Mouse (Mus musculus): ENCODE data around the gene Cmklr1. TPM values are rescaled to one million over a fixed set of nuclear protein-coding genes. Genes with fewer than 3 reads are reported as not detected.

Cmklr1 gene
- polyA plus RNA-seq, 1 experiment from 2014 or later: 2.6 TPM

- H3K4me1 ChIP-seq (replicated peaks): peaks cover 18% of the 10 kb centered on the region
- 93% methylated on average over 5 of the region's 5 CpGs for WGBS
- no peak overlapping the region for H3K27ac ChIP-seq (replicated peaks)
- ATAC-seq (ENCODE audit: low read depth): no peak
- peaks cover 34% of the 10 kb centered on the region for H3K27me3 ChIP-seq
- H3K36me3 ChIP-seq: no peaks in the 10 kb centered on the region
- no peak overlapping the region for H3K4me3 ChIP-seq
- H3K9me3 ChIP-seq: no peaks in the 10 kb centered on the region
- no peak overlapping the region for H3K9ac ChIP-seq
- H3K4me2 ChIP-seq: peak overlapping the region; percentile 40; the same call in 1 of the 2 replicates
Observed at GRCm38 (mm10) chr5:113648647-113649211, 1.5 kb downstream of the Cmklr1 start.

GRCm38 (mm10) chr5:113647141-113647540 is 3.1 kb downstream of the Cmklr1 start:
- H3K27me3 ChIP-seq: peaks cover 34% of the 10 kb centered on the region
- no peaks in the 10 kb centered on the region for H3K36me3 ChIP-seq
- H3K4me3 ChIP-seq: no peak overlapping the region
- H3K4me2 ChIP-seq: no peak overlapping the region
- no peaks in the 10 kb centered on the region for H3K9me3 ChIP-seq
- no peak overlapping the region for H3K9ac ChIP-seq
- no peak overlapping the region for H3K27ac ChIP-seq (replicated peaks)
- no peak for ATAC-seq (ENCODE audit: low read depth)
- 90% methylated on average over 8 of the region's 8 CpGs for WGBS
- H3K4me1 ChIP-seq (replicated peaks): peaks cover 24% of the 10 kb centered on the region

- peaks cover 16% of the 10 kb centered on the region for H3K27me3 ChIP-seq
- H3K36me3 ChIP-seq: no peaks in the 10 kb centered on the region
- H3K27ac ChIP-seq (replicated peaks): no peak overlapping the region
- no peak overlapping the region for H3K4me3 ChIP-seq
- ATAC-seq (ENCODE audit: low read depth): no peak
- no peak overlapping the region for H3K4me2 ChIP-seq
- H3K9me3 ChIP-seq: no peaks in the 10 kb centered on the region
- peaks cover 21% of the 10 kb centered on the region for H3K4me1 ChIP-seq (replicated peaks)
- WGBS: 87% methylated on average over 4 of the region's 4 CpGs
- H3K9ac ChIP-seq: no peak overlapping the region
Observed at GRCm38 (mm10) chr5:113644520-113644919, 5.7 kb downstream of the Cmklr1 start.

GRCm38 (mm10) chr5:113643107-113643848 is 6.9 kb downstream of the Cmklr1 start:
- peak overlapping the region; percentile 48 for H3K4me2 ChIP-seq
- 48% methylated on average over 18 of the region's 18 CpGs for WGBS

GRCm38 (mm10) chr5:113641066-113641465 is 9.2 kb downstream of the Cmklr1 start:
- no peak overlapping the region for H3K27ac ChIP-seq (replicated peaks)
- WGBS: 56% methylated on average over 6 of the region's 6 CpGs
- H3K9ac ChIP-seq: no peak overlapping the region
- H3K36me3 ChIP-seq: no peaks in the 10 kb centered on the region
- 0 out of 2 replicates have a peak, but pooled peaks cover 5% of the 10 kb centered on the region for H3K27me3 ChIP-seq
- no peaks in the 10 kb centered on the region for H3K9me3 ChIP-seq
- H3K4me1 ChIP-seq (replicated peaks): peaks cover 21% of the 10 kb centered on the region
- H3K4me2 ChIP-seq: no peak overlapping the region
- ATAC-seq (ENCODE audit: low read depth): no peak
- no peak overlapping the region for H3K4me3 ChIP-seq

More at GRCm38 (mm10) chr5:113643107-113643848, 6.9 kb downstream of the Cmklr1 start:
- Histone ChIP-seq H3K4me3 (peak overlapping the region; percentile 22), H3K9me3 (no peaks in the 10 kb centered on the region), H3K27ac (replicated peaks) (no peak overlapping the region), H3K4me1 (replicated peaks) (peaks cover 21% of the 10 kb centered on the region), H3K9ac (0 out of 2 replicates have a peak overlapping the region, but pooled peaks have one; percentile 50), H3K36me3 (no peaks in the 10 kb centered on the region), H3K27me3 (0 out of 2 replicates have a peak, but pooled peaks cover 5% of the 10 kb centered on the region)
- ATAC-seq (ENCODE audit: low read depth): peak; percentile 91

- Histone ChIP-seq H3K4me3 (no peak overlapping the region), H3K36me3 (no peaks in the 10 kb centered on the region), H3K4me1 (replicated peaks) (peaks cover 27% of the 10 kb centered on the region), H3K27ac (replicated peaks) (no peak overlapping the region), H3K27me3 (0 out of 2 replicates have a peak, but pooled peaks cover 1% of the 10 kb centered on the region), H3K4me2 (no peak overlapping the region), H3K9me3 (no peaks in the 10 kb centered on the region), H3K9ac (no peak overlapping the region)
- ATAC-seq (ENCODE audit: low read depth): no peak
- WGBS: 84% methylated on average over 5 of the region's 5 CpGs
Observed at GRCm38 (mm10) chr5:113639126-113639525, 11.1 kb downstream of the Cmklr1 start.

GRCm38 (mm10) chr5:113638055-113638454 is 12.2 kb downstream of the Cmklr1 start:
- Histone ChIP-seq H3K27ac (replicated peaks) (no peak overlapping the region), H3K27me3 (no peaks in the 10 kb centered on the region), H3K4me1 (replicated peaks) (peaks cover 29% of the 10 kb centered on the region), H3K4me2 (no peak overlapping the region), H3K9ac (no peak overlapping the region), H3K4me3 (no peak overlapping the region), H3K9me3 (no peaks in the 10 kb centered on the region), H3K36me3 (no peaks in the 10 kb centered on the region)
- 91% methylated on average over 12 of the region's 12 CpGs for WGBS
- no peak for ATAC-seq (ENCODE audit: low read depth)

- H3K4me1 ChIP-seq (replicated peaks): peaks cover 29% of the 10 kb centered on the region
- no peak overlapping the region for H3K27ac ChIP-seq (replicated peaks)
- no peaks in the 10 kb centered on the region for H3K9me3 ChIP-seq
- no peak overlapping the region for H3K4me2 ChIP-seq
- no peak overlapping the region for H3K4me3 ChIP-seq
- H3K27me3 ChIP-seq: no peaks in the 10 kb centered on the region
- no peak for ATAC-seq (ENCODE audit: low read depth)
- WGBS: 78% methylated on average over 4 of the region's 4 CpGs
- H3K36me3 ChIP-seq: no peaks in the 10 kb centered on the region
- no peak overlapping the region for H3K9ac ChIP-seq
Observed at GRCm38 (mm10) chr5:113637631-113638030, 12.6 kb downstream of the Cmklr1 start.

GRCm38 (mm10) chr5:113635861-113636565 is 14.2 kb downstream of the Cmklr1 start:
- H3K4me3 ChIP-seq: no peak overlapping the region

GRCm38 (mm10) chr5:113634887-113635610 is 15.2 kb downstream of the Cmklr1 start:
- H3K27me3 ChIP-seq: no peaks in the 10 kb centered on the region
- H3K4me2 ChIP-seq: no peak overlapping the region

More at GRCm38 (mm10) chr5:113635861-113636565, 14.2 kb downstream of the Cmklr1 start:
- Histone ChIP-seq H3K36me3 (no peaks in the 10 kb centered on the region), H3K27ac (replicated peaks) (no peak overlapping the region), H3K4me2 (no peak overlapping the region), H3K9me3 (no peaks in the 10 kb centered on the region), H3K9ac (no peak overlapping the region), H3K27me3 (no peaks in the 10 kb centered on the region), H3K4me1 (replicated peaks) (peaks cover 25% of the 10 kb centered on the region)
- no peak for ATAC-seq (ENCODE audit: low read depth)
- 86% methylated on average over 15 of the region's 15 CpGs for WGBS

GRCm38 (mm10) chr5:113634024-113634651 is 16.1 kb downstream of the Cmklr1 start:
- no peaks in the 10 kb centered on the region for H3K27me3 ChIP-seq
- H3K4me2 ChIP-seq: no peak overlapping the region
- H3K36me3 ChIP-seq: no peaks in the 10 kb centered on the region
- H3K4me1 ChIP-seq (replicated peaks): peaks cover 16% of the 10 kb centered on the region
- no peak overlapping the region for H3K4me3 ChIP-seq
- H3K9me3 ChIP-seq: no peaks in the 10 kb centered on the region
- 39% methylated on average over 13 of the region's 13 CpGs for WGBS
- H3K9ac ChIP-seq: no peak overlapping the region
- no peak for ATAC-seq (ENCODE audit: low read depth)
- H3K27ac ChIP-seq (replicated peaks): no peak overlapping the region

More at GRCm38 (mm10) chr5:113634887-113635610, 15.2 kb downstream of the Cmklr1 start:
- Histone ChIP-seq H3K4me3 (no peak overlapping the region), H3K4me1 (replicated peaks) (peaks cover 17% of the 10 kb centered on the region), H3K27ac (replicated peaks) (no peak overlapping the region), H3K9ac (no peak overlapping the region), H3K36me3 (no peaks in the 10 kb centered on the region), H3K9me3 (no peaks in the 10 kb centered on the region)
- 84% methylated on average over 7 of the region's 7 CpGs for WGBS
- no peak for ATAC-seq (ENCODE audit: low read depth)
